Mouse (Mus musculus): ENCODE data around the gene Cetn3.

Cetn3 gene

GRCm38 (mm10) chr13:81824576-81825330 is 41.9 kb downstream of the Cetn3 start:
- no peak for DNase-seq

GRCm38 (mm10) chr13:81828486-81828885 is 45.6 kb downstream of the Cetn3 start:
- DNase-seq = no peak

GRCm38 (mm10) chr13:81831838-81832237 is 49.0 kb downstream of the Cetn3 start:
- DNase-seq = no peak

- no peak for DNase-seq
Measured at GRCm38 (mm10) chr13:81836386-81837177, 53.7 kb downstream of the Cetn3 start.

GRCm38 (mm10) chr13:81838016-81838415 is 55.1 kb downstream of the Cetn3 start:
- no peak for DNase-seq

- no peak for DNase-seq
Measured at GRCm38 (mm10) chr13:81838948-81839347, 56.1 kb downstream of the Cetn3 start.

GRCm38 (mm10) chr13:81840246-81840645 is 57.4 kb downstream of the Cetn3 start:
- no peak for DNase-seq

GRCm38 (mm10) chr13:81840646-81841045 is 57.8 kb downstream of the Cetn3 start:
- no peak for DNase-seq

GRCm38 (mm10) chr13:81842278-81842677 is 59.4 kb downstream of the Cetn3 start:
- DNase-seq = no peak
